Mouse (Mus musculus): ENCODE data around the gene Wscd2.

DNA sequence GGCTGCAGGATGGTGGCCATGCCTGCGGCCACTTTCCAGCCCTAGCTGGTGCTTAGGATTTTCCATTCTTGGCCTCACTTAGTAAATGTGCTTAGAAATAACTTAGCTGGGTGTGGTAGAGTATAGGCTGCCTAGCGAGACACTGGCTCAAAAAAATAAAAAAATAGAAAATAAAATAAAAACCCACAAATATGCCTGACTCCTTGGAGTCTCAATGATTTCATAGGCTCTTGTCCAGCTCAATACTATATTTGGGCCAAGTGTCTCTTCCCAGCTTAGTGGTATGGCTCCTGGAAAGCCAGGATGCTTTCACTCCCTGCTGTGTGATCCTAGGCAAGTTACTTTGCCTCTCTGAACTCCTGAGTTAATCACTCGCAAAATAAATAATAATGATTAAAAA is 139.1 kb downstream of the Wscd2 start:
- TF ChIP-seq CTCF (IDR thresholded peaks at IDR 0.05; ENCODE audit: insufficient read depth, low read length) (no peak), POLR2A (IDR thresholded peaks at IDR 0.05; ENCODE audit: borderline replicate concordance, extremely low read depth, low read depth, low read length) (no peak)
